Mouse (Mus musculus): Measurements from ENCODE around the gene Cdh12. TPM values are rescaled to one million over a fixed set of nuclear protein-coding genes. Genes with fewer than 3 reads are reported as not detected.

Gene Cdh12
- polyA plus RNA-seq, 1 experiment: not detected

GRCm38 (mm10) chr15:20682719-20683118 is 233.7 kb downstream of the Cdh12 start:
- no peaks in the 10 kb centered on the region for H3K27me3 ChIP-seq (ENCODE audit: control insufficient read depth, insufficient read depth, low read length)
- no peaks in the 10 kb centered on the region for H3K36me3 ChIP-seq (ENCODE audit: control insufficient read depth, insufficient read depth, low read length)
- TF ChIP-seq POLR2A (IDR thresholded peaks at IDR 0.05; ENCODE audit: control insufficient read depth, extremely low read depth, insufficient read depth, low read length, poor library complexity): no peak
- no peak overlapping the region for H3K27ac ChIP-seq (ENCODE audit: control insufficient read depth, insufficient read depth, low read length)
- 86% methylated on average over 2 of the region's 2 CpGs for WGBS
- no peak for DNase-seq
- H3K4me1 ChIP-seq (replicated peaks; ENCODE audit: control insufficient read depth, insufficient read depth, low read length): no peaks in the 10 kb centered on the region
- no peak overlapping the region for H3K4me3 ChIP-seq (ENCODE audit: control insufficient read depth, insufficient read depth, low read length)

- DNase-seq: no peak
- Histone ChIP-seq H3K27me3 (ENCODE audit: control insufficient read depth, insufficient read depth, low read length) (no peaks in the 10 kb centered on the region), H3K36me3 (ENCODE audit: control insufficient read depth, insufficient read depth, low read length) (no peaks in the 10 kb centered on the region), H3K27ac (ENCODE audit: control insufficient read depth, insufficient read depth, low read length) (no peak overlapping the region), H3K4me1 (replicated peaks; ENCODE audit: control insufficient read depth, insufficient read depth, low read length) (no peaks in the 10 kb centered on the region), H3K4me3 (ENCODE audit: control insufficient read depth, insufficient read depth, low read length) (no peak overlapping the region)
- TF ChIP-seq POLR2A (IDR thresholded peaks at IDR 0.05; ENCODE audit: control insufficient read depth, extremely low read depth, insufficient read depth, low read length, poor library complexity): no peak
- no peak for TF ChIP-seq CTCF (IDR thresholded peaks at IDR 0.05; ENCODE audit: borderline replicate concordance, control insufficient read depth, extremely low read depth, insufficient read depth, low read length, poor library complexity)
- WGBS: 91% methylated on average over 5 of the region's 5 CpGs
Observed at GRCm38 (mm10) chr15:20684200-20684599, 235.1 kb downstream of the Cdh12 start.

- no peaks in the 10 kb centered on the region for H3K4me1 ChIP-seq (replicated peaks; ENCODE audit: control insufficient read depth, insufficient read depth, low read length)
- H3K36me3 ChIP-seq (ENCODE audit: control insufficient read depth, insufficient read depth, low read length): no peaks in the 10 kb centered on the region
- H3K4me3 ChIP-seq (ENCODE audit: control insufficient read depth, insufficient read depth, low read length): no peak overlapping the region
- TF ChIP-seq POLR2A (IDR thresholded peaks at IDR 0.05; ENCODE audit: control insufficient read depth, extremely low read depth, insufficient read depth, low read length, poor library complexity): no peak
- TF ChIP-seq CTCF (IDR thresholded peaks at IDR 0.05; ENCODE audit: borderline replicate concordance, control insufficient read depth, extremely low read depth, insufficient read depth, low read length, poor library complexity): no peak
- WGBS: 82% methylated on average over 5 of the region's 5 CpGs
- no peaks in the 10 kb centered on the region for H3K27me3 ChIP-seq (ENCODE audit: control insufficient read depth, insufficient read depth, low read length)
- no peak overlapping the region for H3K27ac ChIP-seq (ENCODE audit: control insufficient read depth, insufficient read depth, low read length)
- DNase-seq: no peak
Observed at GRCm38 (mm10) chr15:20696229-20696628, 247.2 kb downstream of the Cdh12 start.

- DNase-seq: no peak
- no peak overlapping the region for H3K27ac ChIP-seq (ENCODE audit: control insufficient read depth, insufficient read depth, low read length)
- WGBS: 87% methylated on average over 4 of the region's 4 CpGs
- H3K36me3 ChIP-seq (ENCODE audit: control insufficient read depth, insufficient read depth, low read length): no peaks in the 10 kb centered on the region
- H3K27me3 ChIP-seq (ENCODE audit: control insufficient read depth, insufficient read depth, low read length): no peaks in the 10 kb centered on the region
- H3K4me3 ChIP-seq (ENCODE audit: control insufficient read depth, insufficient read depth, low read length): no peak overlapping the region
- H3K4me1 ChIP-seq (replicated peaks; ENCODE audit: control insufficient read depth, insufficient read depth, low read length): no peaks in the 10 kb centered on the region
- TF ChIP-seq POLR2A (IDR thresholded peaks at IDR 0.05; ENCODE audit: control insufficient read depth, extremely low read depth, insufficient read depth, low read length, poor library complexity): no peak
Observed at GRCm38 (mm10) chr15:20711859-20712258, 262.8 kb downstream of the Cdh12 start.

GRCm38 (mm10) chr15:20772289-20772688 is 323.2 kb downstream of the Cdh12 start:
- no peaks in the 10 kb centered on the region for H3K27me3 ChIP-seq (ENCODE audit: control insufficient read depth, insufficient read depth, low read length)
- TF ChIP-seq POLR2A (IDR thresholded peaks at IDR 0.05; ENCODE audit: control insufficient read depth, extremely low read depth, insufficient read depth, low read length, poor library complexity) (no peak), CTCF (IDR thresholded peaks at IDR 0.05; ENCODE audit: borderline replicate concordance, control insufficient read depth, extremely low read depth, insufficient read depth, low read length, poor library complexity) (no peak)
- no peak overlapping the region for H3K4me3 ChIP-seq (ENCODE audit: control insufficient read depth, insufficient read depth, low read length)
- H3K27ac ChIP-seq (ENCODE audit: control insufficient read depth, insufficient read depth, low read length): no peak overlapping the region
- no peak for DNase-seq
- no peaks in the 10 kb centered on the region for H3K36me3 ChIP-seq (ENCODE audit: control insufficient read depth, insufficient read depth, low read length)
- no peaks in the 10 kb centered on the region for H3K4me1 ChIP-seq (replicated peaks; ENCODE audit: control insufficient read depth, insufficient read depth, low read length)

- Histone ChIP-seq H3K36me3 (ENCODE audit: control insufficient read depth, insufficient read depth, low read length) (no peaks in the 10 kb centered on the region), H3K4me1 (replicated peaks; ENCODE audit: control insufficient read depth, insufficient read depth, low read length) (no peaks in the 10 kb centered on the region), H3K27ac (ENCODE audit: control insufficient read depth, insufficient read depth, low read length) (no peak overlapping the region), H3K27me3 (ENCODE audit: control insufficient read depth, insufficient read depth, low read length) (no peaks in the 10 kb centered on the region), H3K4me3 (ENCODE audit: control insufficient read depth, insufficient read depth, low read length) (no peak overlapping the region)
- TF ChIP-seq CTCF (IDR thresholded peaks at IDR 0.05; ENCODE audit: borderline replicate concordance, control insufficient read depth, extremely low read depth, insufficient read depth, low read length, poor library complexity) (no peak), POLR2A (IDR thresholded peaks at IDR 0.05; ENCODE audit: control insufficient read depth, extremely low read depth, insufficient read depth, low read length, poor library complexity) (no peak)
- no peak for DNase-seq
Observed at GRCm38 (mm10) chr15:20773423-20773822, 324.4 kb downstream of the Cdh12 start.

- Histone ChIP-seq H3K4me1 (replicated peaks; ENCODE audit: control insufficient read depth, insufficient read depth, low read length) (no peaks in the 10 kb centered on the region), H3K4me3 (ENCODE audit: control insufficient read depth, insufficient read depth, low read length) (no peak overlapping the region), H3K36me3 (ENCODE audit: control insufficient read depth, insufficient read depth, low read length) (no peaks in the 10 kb centered on the region), H3K27ac (ENCODE audit: control insufficient read depth, insufficient read depth, low read length) (no peak overlapping the region), H3K27me3 (ENCODE audit: control insufficient read depth, insufficient read depth, low read length) (no peaks in the 10 kb centered on the region)
- 65% methylated on average over 4 of the region's 4 CpGs for WGBS
- no peak for DNase-seq
- no peak for TF ChIP-seq POLR2A (IDR thresholded peaks at IDR 0.05; ENCODE audit: control insufficient read depth, extremely low read depth, insufficient read depth, low read length, poor library complexity)
- no peak for TF ChIP-seq CTCF (IDR thresholded peaks at IDR 0.05; ENCODE audit: borderline replicate concordance, control insufficient read depth, extremely low read depth, insufficient read depth, low read length, poor library complexity)
Observed at GRCm38 (mm10) chr15:20796999-20797398, 347.9 kb downstream of the Cdh12 start.

Measured in thymus, adult 2 months (tissue).